Mouse (Mus musculus) olfactory bulb, adult 2 months (tissue): Measurements from ENCODE around the gene Unc5c.

Source experiments
- CTCF ChIP-seq: fragments of 200-500 bp; IDR thresholded peaks from 2 replicates; pipeline ENCODE4 v1.5.1; 2012; ENCODE audit warnings: low read depth, mild to moderate bottlenecking, low read length, moderate library complexity; ENCODE audit not compliant: insufficient read depth
- POLR2A ChIP-seq: fragments of 200-500 bp; IDR thresholded peaks from 2 replicates; pipeline ENCODE4 v1.6.1; 2012; ENCODE audit warnings: mild to moderate bottlenecking, low read depth, low read length, moderate library complexity; ENCODE audit not compliant: insufficient read depth

GRCm38 (mm10) chr3:141593249-141593648 is 128.2 kb downstream of the Unc5c start:
- TF ChIP-seq CTCF (no peak), POLR2A (no peak)
